Mouse (Mus musculus) C2C12 (cell line): Measurements from ENCODE around the gene Zbtb22. TPM values are rescaled to one million over a fixed set of nuclear protein-coding genes. Genes with fewer than 3 reads are reported as not detected.
A peak's percentile ranks its signal among the peaks of the same experiment; 100 is the strongest.
"Not testable (repeated sequence)": the region's sequence is repeated elsewhere in the genome, so short reads cannot be mapped to it uniquely, and the experiment has no call there.

Experiments
- H3K27me3 ChIP-seq: one replicate; pipeline ENCODE4 v1.6.1; 2011; ENCODE audit not compliant: control insufficient read depth, insufficient read depth, insufficient read length
- H3K36me3 ChIP-seq: one replicate; pipeline ENCODE4 v1.6.1; 2011; ENCODE audit not compliant: control insufficient read depth, insufficient read depth
- H3K4me3 ChIP-seq: one replicate; pipeline ENCODE4 v1.5.1; 2011; ENCODE audit warnings: mild to moderate bottlenecking, control low read depth; ENCODE audit not compliant: poor library complexity, insufficient read depth, severe bottlenecking
- H3K79me2 ChIP-seq: one replicate; pipeline ENCODE4 v1.6.1; 2011; ENCODE audit not compliant: control insufficient read depth, insufficient read depth
- H3K79me3 ChIP-seq: one replicate; pipeline ENCODE4 v1.6.1; 2011; ENCODE audit warnings: low read depth, control low read depth
- H3ac ChIP-seq: one replicate; pipeline ENCODE3; 2011; ENCODE audit warnings: low read depth; ENCODE audit not compliant: control insufficient read depth, insufficient read length
- CEBPB ChIP-seq: IDR thresholded peaks from one replicate; pipeline ENCODE4 v1.6.1; 2011; ENCODE audit warnings: low read depth, mild to moderate bottlenecking, control low read depth, moderate library complexity
- CTCF ChIP-seq: IDR thresholded peaks from one replicate; pipeline ENCODE4 v1.5.1; 2011; ENCODE audit not compliant: control insufficient read depth, insufficient read depth, insufficient read length
- FOSL1 ChIP-seq: IDR thresholded peaks from one replicate; pipeline ENCODE4 v1.8.0; 2011; ENCODE audit warnings: mild to moderate bottlenecking, low read length; ENCODE audit not compliant: poor library complexity, insufficient read depth, severe bottlenecking
- MAX ChIP-seq: IDR thresholded peaks from one replicate; pipeline ENCODE4 v1.6.1; 2011; ENCODE audit warnings: mild to moderate bottlenecking, control low read depth
- MYOD1 ChIP-seq: IDR thresholded peaks from one replicate; pipeline ENCODE4 v1.6.1; 2011; ENCODE audit warnings: low read depth; ENCODE audit not compliant: control insufficient read depth, insufficient read length
- MYOG ChIP-seq: IDR thresholded peaks from one replicate; pipeline ENCODE4 v1.6.1; 2011; ENCODE audit not compliant: control insufficient read depth, insufficient read length; ENCODE audit errors: extremely low read depth
- USF1 ChIP-seq: IDR thresholded peaks from one replicate; pipeline ENCODE4 v1.6.1; 2011; ENCODE audit warnings: low read depth, mild to moderate bottlenecking, control low read depth, moderate library complexity
- polyA plus RNA-seq: library from polyadenylated mRNA; unstranded; fragments of >200 nt; fragmentation: generic; extraction: Trizol; gene quantifications from one replicate; pipeline ENCODE4 v1.2.1, GENCODE M21; 2012; ENCODE audit warnings: missing spikeins

Zbtb22 gene
- polyA plus RNA-seq, 1 experiment, result 30.3 TPM

DNA sequence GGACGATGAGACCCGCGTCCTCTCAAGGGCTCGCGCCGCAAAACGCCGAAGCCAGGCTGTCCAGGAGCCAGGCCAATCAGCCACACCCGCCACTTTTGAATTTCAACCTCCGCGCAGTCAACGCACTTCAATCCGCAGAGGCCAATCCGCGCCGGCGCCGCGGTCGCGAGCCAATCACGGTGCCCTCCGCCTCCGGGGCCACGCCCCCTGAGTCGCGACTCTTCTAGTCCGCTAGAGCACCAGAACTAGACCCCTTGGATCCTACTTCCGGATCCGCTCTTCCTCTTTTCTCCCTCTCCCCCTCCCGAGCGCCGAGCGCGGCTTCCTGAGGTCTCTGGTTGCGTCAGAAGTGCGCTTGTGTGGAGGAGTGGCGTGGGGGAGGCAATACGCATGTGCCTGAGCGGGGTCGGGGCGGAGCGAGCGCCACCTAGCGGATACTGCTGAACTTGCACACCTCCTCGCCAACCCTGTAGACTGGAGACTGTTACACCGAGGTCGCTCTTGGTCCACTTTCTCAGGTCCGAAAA, 25.1 kb upstream of the Zbtb22 start, which contains the start of gene Kifc1:
Gene Kifc1 (minus strand): TSS at position 129 of the 527 bp plus-strand sequence.
- Histone ChIP-seq H3K79me3 (peaks cover 25% of the 10 kb centered on the region), H3K4me3 (peak within 1 kb of the TSS; percentile 65), H3K36me3 (peaks cover 8% of the 10 kb centered on the region), H3K79me2 (peaks cover 44% of the 10 kb centered on the region), H3K27me3 (no peaks in the 10 kb centered on the region), H3ac (peak within 1 kb of the TSS; percentile 77)
- TF ChIP-seq CEBPB (peak; percentile 77), MYOG (no peak), USF1 (no peak), CTCF (peak; percentile 96), FOSL1 (no peak), MAX (peak; percentile 89), MYOD1 (no peak)

DNA sequence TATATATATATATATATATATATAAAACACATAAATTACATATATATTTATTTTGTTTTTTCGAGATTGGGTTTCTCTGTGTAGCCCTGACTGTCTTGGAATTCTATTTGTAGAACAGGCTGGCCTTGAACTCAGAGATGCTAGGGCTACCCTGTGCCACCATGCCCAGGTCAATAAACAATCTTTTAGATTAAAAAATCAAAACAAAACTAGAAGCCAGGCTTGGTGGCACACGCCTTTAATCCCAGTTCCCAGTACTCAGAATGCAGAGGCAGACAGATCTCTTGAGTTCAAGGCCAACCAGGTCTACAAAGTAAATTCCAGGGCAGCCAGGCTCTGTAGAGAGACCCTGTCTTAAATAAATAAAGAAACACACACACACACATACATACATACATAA, 24.3 kb upstream of the Zbtb22 start:
- TF ChIP-seq USF1 (no peak), FOSL1 (no peak), MYOG (no peak), MYOD1 (no peak), CTCF (no peak), CEBPB (no peak), MAX (no peak)
- no peaks in the 10 kb centered on the region for H3K27me3 ChIP-seq
- peaks cover 5% of the 10 kb centered on the region for H3K36me3 ChIP-seq
- H3K79me2 ChIP-seq, result peaks cover 38% of the 10 kb centered on the region
- H3K79me3 ChIP-seq, result peaks cover 25% of the 10 kb centered on the region
- H3ac ChIP-seq, result no peak overlapping the region
- no peak overlapping the region for H3K4me3 ChIP-seq

DNA sequence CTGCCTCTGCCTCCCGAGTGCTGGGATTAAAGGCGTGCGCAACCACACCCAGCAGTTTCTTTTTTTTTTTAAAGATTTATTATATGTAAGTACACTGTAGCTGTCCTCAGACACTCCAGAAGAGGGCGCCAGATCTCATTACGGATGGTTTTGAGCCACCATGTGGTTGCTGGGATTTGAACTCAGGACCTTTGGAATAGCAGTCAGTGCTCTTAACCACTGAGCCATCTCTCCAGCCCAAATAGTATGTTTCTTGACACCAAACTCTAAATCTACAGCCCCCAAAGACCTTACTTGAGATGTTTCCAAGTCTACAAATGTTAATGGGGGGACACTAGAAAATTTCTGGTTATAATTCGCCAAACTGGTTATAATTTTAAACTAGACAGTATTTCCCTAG, 23.8 kb upstream of the Zbtb22 start:
- not testable (repeated sequence) for H3K4me3 ChIP-seq, H3ac ChIP-seq
- peaks cover 33% of the 10 kb centered on the region for H3K79me2 ChIP-seq

DNA sequence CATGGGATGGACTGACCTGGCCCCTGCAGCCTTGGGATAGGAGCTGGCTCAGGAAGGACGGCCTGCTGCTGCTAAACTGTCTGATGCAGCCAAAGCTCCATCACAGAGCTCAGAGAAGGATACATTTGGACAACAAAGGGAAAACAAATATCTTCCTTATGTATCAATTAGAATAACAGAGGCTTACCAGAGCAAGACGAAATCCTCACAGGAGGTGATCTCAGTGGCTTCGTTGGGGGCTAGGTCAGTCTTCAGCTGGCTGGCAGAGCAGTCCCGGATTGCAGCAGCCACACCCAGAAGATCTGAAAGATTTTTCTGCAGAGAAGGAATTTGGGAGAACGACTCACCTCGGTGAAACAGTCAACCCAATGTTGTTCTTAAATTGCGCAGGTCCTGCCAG, 23.3 kb upstream of the Zbtb22 start:
- TF ChIP-seq MYOG (no peak), CEBPB (no peak), USF1 (no peak), FOSL1 (no peak), MYOD1 (no peak), CTCF (no peak), MAX (no peak)
- Histone ChIP-seq H3K4me3 (no peak overlapping the region), H3K36me3 (no peaks in the 10 kb centered on the region), H3ac (no peak overlapping the region), H3K79me3 (peaks cover 19% of the 10 kb centered on the region), H3K79me2 (peaks cover 27% of the 10 kb centered on the region), H3K27me3 (no peaks in the 10 kb centered on the region)

More for the DNA sequence above, 23.8 kb upstream of the Zbtb22 start:
- peaks cover 23% of the 10 kb centered on the region for H3K79me3 ChIP-seq
- not testable (repeated sequence) for H3K36me3 ChIP-seq, H3K27me3 ChIP-seq

DNA sequence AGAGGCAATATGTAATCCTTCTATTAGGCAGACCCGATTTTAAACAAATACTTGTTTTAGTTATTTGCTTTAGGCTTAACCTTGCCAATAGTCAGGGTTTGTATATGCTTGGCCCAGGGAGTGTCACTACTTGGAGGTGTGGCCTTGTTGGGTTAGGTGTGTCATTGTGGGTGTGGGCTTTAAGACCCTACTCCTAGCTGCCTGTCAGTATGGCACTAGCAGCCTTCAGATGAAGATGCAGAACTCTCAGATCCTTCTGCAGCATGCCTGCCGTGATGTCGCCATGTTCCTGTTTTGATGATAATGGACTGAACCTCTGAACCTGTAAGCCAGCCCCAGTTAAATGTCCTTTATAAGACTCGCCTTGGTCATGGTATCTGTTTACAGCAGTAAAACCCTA, 22.7 kb upstream of the Zbtb22 start:
- H3K79me3 ChIP-seq, result peaks cover 14% of the 10 kb centered on the region
- not testable (repeated sequence) for H3K27me3 ChIP-seq, H3K4me3 ChIP-seq, H3ac ChIP-seq, H3K36me3 ChIP-seq
- peaks cover 22% of the 10 kb centered on the region for H3K79me2 ChIP-seq

DNA sequence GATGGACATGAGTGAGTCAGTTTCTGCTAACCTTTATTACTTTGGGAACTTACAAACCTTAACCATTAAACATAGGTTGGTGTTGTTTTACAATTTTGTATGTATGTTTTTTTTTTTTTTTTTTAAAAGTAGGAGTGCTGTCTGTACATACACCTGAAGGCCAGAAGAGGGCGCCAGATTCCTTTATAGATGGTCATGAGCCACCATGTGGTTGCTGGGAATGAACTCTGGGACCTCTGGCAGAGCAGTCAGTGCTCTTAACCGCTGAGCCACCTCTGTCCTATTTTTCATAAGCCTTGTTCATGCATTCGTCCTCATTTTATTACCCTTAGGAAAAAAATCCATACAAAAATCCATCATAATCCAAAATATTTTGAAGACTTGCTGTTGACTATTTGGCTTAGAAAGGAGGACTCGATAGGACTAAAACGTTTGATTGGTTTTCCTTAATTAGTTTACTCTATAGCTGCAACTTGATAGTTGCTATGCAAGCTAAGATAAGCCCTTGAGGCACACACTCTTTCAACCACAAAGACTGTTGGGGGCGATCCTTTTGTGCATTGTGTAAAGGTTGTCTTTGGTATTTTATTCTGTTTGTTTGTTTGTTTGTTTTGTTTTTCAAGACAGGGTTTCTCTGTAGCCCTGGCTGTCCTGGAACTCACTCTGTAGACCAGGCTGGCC, 18.4 kb upstream of the Zbtb22 start:
- H3K4me3 ChIP-seq, result no peak overlapping the region
- H3K79me2 ChIP-seq, result no peaks in the 10 kb centered on the region
- H3ac ChIP-seq, result no peak overlapping the region
- no peaks in the 10 kb centered on the region for H3K27me3 ChIP-seq
- H3K79me3 ChIP-seq, result no peaks in the 10 kb centered on the region
- H3K36me3 ChIP-seq, result no peaks in the 10 kb centered on the region
- TF ChIP-seq MYOG (no peak), CTCF (peak; percentile 25), MAX (peak; percentile 36), USF1 (no peak), CEBPB (no peak), MYOD1 (no peak), FOSL1 (no peak)

DNA sequence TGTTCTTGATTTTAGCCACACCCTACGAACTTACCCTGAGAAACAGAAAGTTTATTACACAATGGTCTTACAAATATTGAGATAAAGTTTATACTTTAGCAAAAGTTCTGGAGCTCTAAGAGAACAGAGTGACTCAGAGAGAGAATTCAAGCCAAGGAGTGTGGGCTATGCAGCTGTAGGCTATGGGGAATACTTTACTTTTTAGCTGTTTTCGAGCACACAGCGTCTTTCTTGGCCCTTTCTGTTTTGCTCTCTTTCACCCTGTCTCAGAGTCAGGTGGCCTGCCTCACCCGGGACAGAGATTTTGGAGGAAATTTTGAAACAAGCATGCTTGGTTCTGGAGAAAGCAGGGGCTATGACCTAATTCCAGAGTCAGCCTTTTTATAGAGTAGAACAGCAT, 17.5 kb upstream of the Zbtb22 start:
- H3ac ChIP-seq, H3K4me3 ChIP-seq: not testable (repeated sequence)

More for the DNA sequence above, 17.5 kb upstream of the Zbtb22 start:
- not testable (repeated sequence) for H3K79me2 ChIP-seq, H3K36me3 ChIP-seq, H3K27me3 ChIP-seq, H3K79me3 ChIP-seq
